Mouse (Mus musculus): Measurements from ENCODE around the gene Ntm. TPM values are rescaled to one million over a fixed set of nuclear protein-coding genes. Genes with fewer than 3 reads are reported as not detected.

Gene Ntm
- polyA plus RNA-seq, 1 experiment from 2014 or later = 264 TPM

DNA sequence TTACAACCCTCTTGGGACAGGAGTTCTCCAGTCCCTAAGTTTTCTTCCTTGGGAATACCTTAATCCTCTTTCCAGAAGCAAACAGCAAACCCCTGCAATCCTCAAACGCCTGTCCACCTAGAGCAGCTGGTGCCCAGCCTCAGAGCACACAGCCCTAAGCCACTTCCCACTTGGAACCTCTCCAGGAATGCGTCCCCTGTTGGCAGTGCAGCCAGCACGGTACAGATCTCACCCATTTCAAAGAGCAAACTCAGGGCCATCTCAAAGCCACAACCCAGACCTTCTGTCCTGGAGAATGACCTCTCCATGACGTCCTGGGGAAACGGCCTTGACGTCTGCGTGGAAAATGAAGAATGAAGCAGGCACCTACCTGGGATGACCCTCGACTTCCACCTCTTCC, 289.0 kb downstream of the Ntm start:
- Histone ChIP-seq H3K9ac (ENCODE audit: low read depth, low read length) (no peak overlapping the region), H3K9me3 (ENCODE audit: control insufficient read depth, low read length) (no peaks in the 10 kb centered on the region), H3K27me3 (replicated peaks; ENCODE audit: control insufficient read depth, insufficient read depth, low read length) (no peaks in the 10 kb centered on the region), H3K4me1 (ENCODE audit: control insufficient read depth, insufficient read depth, low read depth, low read length) (no peaks in the 10 kb centered on the region), H3K27ac (ENCODE audit: low read depth, low read length) (no peak overlapping the region), H3K4me2 (ENCODE audit: low read length) (no peak overlapping the region), H3K36me3 (ENCODE audit: control insufficient read depth, insufficient read depth, low read length) (no peaks in the 10 kb centered on the region), H3K4me3 (ENCODE audit: low read length) (no peak overlapping the region)
- ATAC-seq = no peak
- 56% methylated on average over 8 of the region's 8 CpGs for WGBS

GRCm38 (mm10) chr9:29671861-29672260, 291.1 kb downstream of the Ntm start:
- ATAC-seq = no peak
- Histone ChIP-seq H3K36me3 (ENCODE audit: control insufficient read depth, insufficient read depth, low read length) (no peaks in the 10 kb centered on the region), H3K9ac (ENCODE audit: low read depth, low read length) (no peak overlapping the region), H3K4me1 (ENCODE audit: control insufficient read depth, insufficient read depth, low read depth, low read length) (no peaks in the 10 kb centered on the region), H3K4me3 (ENCODE audit: low read length) (no peak overlapping the region), H3K27ac (ENCODE audit: low read depth, low read length) (no peak overlapping the region), H3K9me3 (ENCODE audit: control insufficient read depth, low read length) (no peaks in the 10 kb centered on the region), H3K27me3 (replicated peaks; ENCODE audit: control insufficient read depth, insufficient read depth, low read length) (no peaks in the 10 kb centered on the region), H3K4me2 (ENCODE audit: low read length) (no peak overlapping the region)
- WGBS = 83% methylated on average over 6 of the region's 6 CpGs

GRCm38 (mm10) chr9:29663286-29663685, 299.7 kb downstream of the Ntm start:
- H3K9ac ChIP-seq (ENCODE audit: low read depth, low read length) = no peak overlapping the region
- no peak overlapping the region for H3K27ac ChIP-seq (ENCODE audit: low read depth, low read length)
- no peaks in the 10 kb centered on the region for H3K27me3 ChIP-seq (replicated peaks; ENCODE audit: control insufficient read depth, insufficient read depth, low read length)
- H3K4me3 ChIP-seq (ENCODE audit: low read length) = no peak overlapping the region
- no peak overlapping the region for H3K4me2 ChIP-seq (ENCODE audit: low read length)
- no peaks in the 10 kb centered on the region for H3K9me3 ChIP-seq (ENCODE audit: control insufficient read depth, low read length)
- whole genome bisulfite sequencing = 59% methylated on average over 7 of the region's 7 CpGs
- no peaks in the 10 kb centered on the region for H3K36me3 ChIP-seq (ENCODE audit: control insufficient read depth, insufficient read depth, low read length)
- H3K4me1 ChIP-seq (ENCODE audit: control insufficient read depth, insufficient read depth, low read depth, low read length) = peaks cover 10% of the 10 kb centered on the region
- ATAC-seq = no peak

DNA sequence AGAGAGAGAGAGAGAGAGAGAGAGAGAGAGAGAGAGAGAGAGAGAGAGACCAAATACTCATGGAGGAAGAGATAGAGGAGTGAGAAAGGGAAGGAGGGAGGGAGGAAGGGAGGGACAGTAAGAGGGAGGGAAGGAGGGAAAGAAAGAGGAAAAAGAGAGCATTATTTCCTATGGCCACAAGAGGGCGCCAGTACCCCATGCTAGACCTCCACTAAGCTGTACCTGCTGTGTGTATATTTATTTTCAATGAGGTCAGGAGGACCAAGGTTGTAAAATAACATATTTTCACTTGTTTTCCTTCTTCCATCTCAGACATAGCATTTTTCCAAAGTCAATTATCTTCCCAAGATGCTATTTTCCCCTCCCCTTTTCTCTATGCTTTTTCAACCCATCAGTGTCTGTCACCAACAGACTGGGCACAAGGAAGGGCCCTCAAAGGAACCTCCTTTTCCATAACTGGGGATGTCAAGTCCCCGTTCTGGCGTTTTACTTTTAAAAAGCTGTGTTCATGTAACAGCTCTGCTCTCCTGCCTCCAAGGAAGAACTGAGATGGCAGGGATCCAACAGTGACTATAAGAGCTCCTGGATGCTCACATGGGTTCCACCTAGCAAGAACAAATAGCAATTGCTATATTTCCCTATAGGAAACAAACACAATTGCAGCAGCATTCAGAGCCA, 301.3 kb downstream of the Ntm start:
- no peak overlapping the region for H3K4me3 ChIP-seq (ENCODE audit: low read length)
- H3K9me3 ChIP-seq (ENCODE audit: control insufficient read depth, low read length) = no peaks in the 10 kb centered on the region
- no peaks in the 10 kb centered on the region for H3K27me3 ChIP-seq (replicated peaks; ENCODE audit: control insufficient read depth, insufficient read depth, low read length)
- H3K4me1 ChIP-seq (ENCODE audit: control insufficient read depth, insufficient read depth, low read depth, low read length) = peaks cover 10% of the 10 kb centered on the region
- peak; percentile 70 for ATAC-seq
- no peak overlapping the region for H3K4me2 ChIP-seq (ENCODE audit: low read length)
- 0 out of 2 replicates have a peak overlapping the region, but pooled peaks have one; percentile 32 for H3K27ac ChIP-seq (ENCODE audit: low read depth, low read length)
- 11% methylated on average over 3 of the region's 3 CpGs for WGBS
- no peaks in the 10 kb centered on the region for H3K36me3 ChIP-seq (ENCODE audit: control insufficient read depth, insufficient read depth, low read length)
- H3K9ac ChIP-seq (ENCODE audit: low read depth, low read length) = no peak overlapping the region

GRCm38 (mm10) chr9:29660059-29660613, 302.8 kb downstream of the Ntm start:
- H3K36me3 ChIP-seq (ENCODE audit: control insufficient read depth, insufficient read depth, low read length) = no peaks in the 10 kb centered on the region
- no peaks in the 10 kb centered on the region for H3K9me3 ChIP-seq (ENCODE audit: control insufficient read depth, low read length)
- H3K4me3 ChIP-seq (ENCODE audit: low read length) = no peak overlapping the region
- ATAC-seq = no peak
- H3K4me1 ChIP-seq (ENCODE audit: control insufficient read depth, insufficient read depth, low read depth, low read length) = peaks cover 10% of the 10 kb centered on the region
- H3K27me3 ChIP-seq (replicated peaks; ENCODE audit: control insufficient read depth, insufficient read depth, low read length) = no peaks in the 10 kb centered on the region
- 41% methylated on average over 3 of the region's 3 CpGs for WGBS
- no peak overlapping the region for H3K9ac ChIP-seq (ENCODE audit: low read depth, low read length)
- H3K27ac ChIP-seq (ENCODE audit: low read depth, low read length) = no peak overlapping the region
- no peak overlapping the region for H3K4me2 ChIP-seq (ENCODE audit: low read length)

- Histone ChIP-seq H3K9me3 (ENCODE audit: control insufficient read depth, low read length) (no peaks in the 10 kb centered on the region), H3K36me3 (ENCODE audit: control insufficient read depth, insufficient read depth, low read length) (no peaks in the 10 kb centered on the region), H3K27me3 (replicated peaks; ENCODE audit: control insufficient read depth, insufficient read depth, low read length) (no peaks in the 10 kb centered on the region), H3K4me3 (ENCODE audit: low read length) (no peak overlapping the region), H3K4me2 (ENCODE audit: low read length) (no peak overlapping the region), H3K9ac (ENCODE audit: low read depth, low read length) (no peak overlapping the region), H3K27ac (ENCODE audit: low read depth, low read length) (no peak overlapping the region), H3K4me1 (ENCODE audit: control insufficient read depth, insufficient read depth, low read depth, low read length) (peaks cover 2% of the 10 kb centered on the region; the same call in 1 of the 2 replicates)
- WGBS = 35% methylated on average over 7 of the region's 7 CpGs
- no peak for ATAC-seq
Observed at GRCm38 (mm10) chr9:29657761-29658465, 305.0 kb downstream of the Ntm start.

DNA sequence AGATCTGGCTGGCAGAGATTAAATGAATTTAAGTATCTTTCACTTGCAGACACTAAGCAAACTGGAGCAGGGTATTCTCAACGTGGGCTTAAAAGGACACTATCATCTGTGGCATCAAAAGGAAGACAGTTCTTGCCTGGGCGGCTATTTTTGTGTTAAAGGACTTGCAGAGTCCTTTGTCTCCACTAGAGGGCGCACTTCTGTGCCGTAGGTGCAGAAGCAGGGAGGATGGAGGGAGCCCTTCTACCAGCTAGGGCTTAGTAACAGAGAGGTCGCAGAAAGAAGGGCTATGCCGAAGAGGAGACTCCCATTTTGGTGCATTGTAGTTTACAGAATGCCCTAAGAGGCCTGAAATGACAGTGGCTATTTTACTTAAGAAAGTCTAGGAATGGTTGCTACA, 308.1 kb downstream of the Ntm start:
- H3K4me2 ChIP-seq (ENCODE audit: low read length) = no peak overlapping the region
- no peak overlapping the region for H3K4me3 ChIP-seq (ENCODE audit: low read length)
- H3K9me3 ChIP-seq (ENCODE audit: control insufficient read depth, low read length) = no peaks in the 10 kb centered on the region
- H3K4me1 ChIP-seq (ENCODE audit: control insufficient read depth, insufficient read depth, low read depth, low read length) = no peaks in the 10 kb centered on the region
- no peak for ATAC-seq
- H3K36me3 ChIP-seq (ENCODE audit: control insufficient read depth, insufficient read depth, low read length) = no peaks in the 10 kb centered on the region
- H3K27ac ChIP-seq (ENCODE audit: low read depth, low read length) = no peak overlapping the region
- H3K27me3 ChIP-seq (replicated peaks; ENCODE audit: control insufficient read depth, insufficient read depth, low read length) = no peaks in the 10 kb centered on the region
- 17% methylated on average over 6 of the region's 6 CpGs for WGBS
- no peak overlapping the region for H3K9ac ChIP-seq (ENCODE audit: low read depth, low read length)

DNA sequence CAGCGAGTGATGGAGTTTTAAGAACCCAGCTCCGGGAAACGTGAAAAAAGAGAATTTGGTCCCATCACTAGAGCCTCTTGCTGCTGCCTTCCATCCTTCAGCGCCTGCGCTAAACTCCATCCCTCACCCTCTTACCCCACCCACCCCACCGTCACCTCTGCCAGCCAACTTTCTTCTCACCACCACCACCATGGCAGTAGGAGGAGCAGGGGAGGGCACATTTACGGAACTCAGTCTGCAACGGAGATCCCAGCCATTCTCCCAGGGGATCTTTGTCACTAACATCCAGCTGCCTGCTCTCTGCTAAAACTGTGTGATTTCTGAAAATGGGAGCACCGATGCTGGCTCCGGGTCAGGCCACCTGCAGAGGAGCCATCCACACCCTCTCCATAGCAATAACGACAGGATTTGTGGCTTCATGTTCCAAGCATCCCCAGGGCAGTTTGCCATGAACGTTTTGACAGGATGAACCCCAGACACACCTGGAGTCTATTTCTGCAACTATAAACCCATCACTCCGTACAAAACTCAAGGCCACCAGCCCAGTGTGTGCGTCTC, 309.2 kb downstream of the Ntm start:
- no peaks in the 10 kb centered on the region for H3K9me3 ChIP-seq (ENCODE audit: control insufficient read depth, low read length)
- 57% methylated on average over 14 of the region's 14 CpGs for WGBS
- no peak for ATAC-seq

GRCm38 (mm10) chr9:29652854-29653253, 310.1 kb downstream of the Ntm start:
- Histone ChIP-seq H3K4me1 (ENCODE audit: control insufficient read depth, insufficient read depth, low read depth, low read length) (no peaks in the 10 kb centered on the region), H3K36me3 (ENCODE audit: control insufficient read depth, insufficient read depth, low read length) (no peaks in the 10 kb centered on the region), H3K27me3 (replicated peaks; ENCODE audit: control insufficient read depth, insufficient read depth, low read length) (no peaks in the 10 kb centered on the region), H3K4me3 (ENCODE audit: low read length) (no peak overlapping the region), H3K4me2 (ENCODE audit: low read length) (no peak overlapping the region), H3K9ac (ENCODE audit: low read depth, low read length) (no peak overlapping the region), H3K9me3 (ENCODE audit: control insufficient read depth, low read length) (no peaks in the 10 kb centered on the region), H3K27ac (ENCODE audit: low read depth, low read length) (no peak overlapping the region)
- WGBS = 75% methylated on average over 7 of the region's 7 CpGs
- no peak for ATAC-seq

More for the DNA sequence above, 309.2 kb downstream of the Ntm start:
- Histone ChIP-seq H3K27ac (ENCODE audit: low read depth, low read length) (no peak overlapping the region), H3K4me1 (ENCODE audit: control insufficient read depth, insufficient read depth, low read depth, low read length) (no peaks in the 10 kb centered on the region), H3K36me3 (ENCODE audit: control insufficient read depth, insufficient read depth, low read length) (no peaks in the 10 kb centered on the region), H3K4me3 (ENCODE audit: low read length) (no peak overlapping the region), H3K4me2 (ENCODE audit: low read length) (no peak overlapping the region), H3K27me3 (replicated peaks; ENCODE audit: control insufficient read depth, insufficient read depth, low read length) (no peaks in the 10 kb centered on the region), H3K9ac (ENCODE audit: low read depth, low read length) (no peak overlapping the region)
